Mouse (Mus musculus) ES-Bruce4 (cell line): ENCODE data around the gene S100a16. TPM values are rescaled to one million over a fixed set of nuclear protein-coding genes. Genes with fewer than 3 reads are reported as not detected.

Source experiments
- H3K27ac ChIP-seq: 2 replicates; pipeline ENCODE4 v1.5.1; 2012; ENCODE audit warnings: low read length, inconsistent platforms; ENCODE audit not compliant: insufficient read depth
- H3K27me3 ChIP-seq: 2 replicates; pipeline ENCODE4 v1.6.1; 2012; ENCODE audit warnings: mild to moderate bottlenecking, low read length, inconsistent platforms; ENCODE audit not compliant: control insufficient read depth, poor library complexity, insufficient read depth, severe bottlenecking
- H3K36me3 ChIP-seq: 2 replicates; pipeline ENCODE4 v1.6.1; 2012; ENCODE audit warnings: inconsistent platforms, mild to moderate bottlenecking, low read length, moderate library complexity; ENCODE audit not compliant: control insufficient read depth, poor library complexity, insufficient read depth, severe bottlenecking
- H3K4me1 ChIP-seq: one replicate; pipeline ENCODE4 v1.8.1; 2011; ENCODE audit warnings: low read length; ENCODE audit not compliant: control insufficient read depth, insufficient read depth
- H3K4me3 ChIP-seq: 2 replicates; pipeline ENCODE4 v1.5.1; 2011; ENCODE audit warnings: low read depth, mild to moderate bottlenecking, low read length
- H3K9ac ChIP-seq: 2 replicates; pipeline ENCODE4 v1.6.1; 2012; ENCODE audit warnings: low read depth, mild to moderate bottlenecking, inconsistent platforms; ENCODE audit not compliant: poor library complexity, severe bottlenecking
- H3K9me3 ChIP-seq: replicated peaks from 2 replicates; pipeline ENCODE4 v1.6.1; 2012; ENCODE audit warnings: mild to moderate bottlenecking, low read length, inconsistent platforms; ENCODE audit not compliant: control insufficient read depth, poor library complexity, insufficient read depth, severe bottlenecking
- CTCF ChIP-seq: IDR thresholded peaks from one replicate; pipeline ENCODE4 v1.8.1; 2011; ENCODE audit warnings: low read depth, low read length
- EP300 ChIP-seq: IDR thresholded peaks from 2 replicates; pipeline ENCODE4 v1.6.1; 2011; ENCODE audit warnings: low read depth, low read length; ENCODE audit not compliant: insufficient read depth
- POLR2A ChIP-seq: IDR thresholded peaks from one replicate; pipeline ENCODE4 v1.8.1; 2011; ENCODE audit warnings: low read length; ENCODE audit not compliant: insufficient read depth
- polyA plus RNA-seq: library from polyadenylated mRNA; stranded (reverse); fragments of >200 nt; gene quantifications from 2 replicates; pipeline ENCODE4 v1.2.4, GENCODE M21; 2011; ENCODE audit warnings: low read depth; ENCODE audit not compliant: missing spikeins, insufficient read depth, insufficient read length

The S100a16 gene
- 2.0 and 3.1 TPM in 2 replicates for polyA plus RNA-seq

DNA sequence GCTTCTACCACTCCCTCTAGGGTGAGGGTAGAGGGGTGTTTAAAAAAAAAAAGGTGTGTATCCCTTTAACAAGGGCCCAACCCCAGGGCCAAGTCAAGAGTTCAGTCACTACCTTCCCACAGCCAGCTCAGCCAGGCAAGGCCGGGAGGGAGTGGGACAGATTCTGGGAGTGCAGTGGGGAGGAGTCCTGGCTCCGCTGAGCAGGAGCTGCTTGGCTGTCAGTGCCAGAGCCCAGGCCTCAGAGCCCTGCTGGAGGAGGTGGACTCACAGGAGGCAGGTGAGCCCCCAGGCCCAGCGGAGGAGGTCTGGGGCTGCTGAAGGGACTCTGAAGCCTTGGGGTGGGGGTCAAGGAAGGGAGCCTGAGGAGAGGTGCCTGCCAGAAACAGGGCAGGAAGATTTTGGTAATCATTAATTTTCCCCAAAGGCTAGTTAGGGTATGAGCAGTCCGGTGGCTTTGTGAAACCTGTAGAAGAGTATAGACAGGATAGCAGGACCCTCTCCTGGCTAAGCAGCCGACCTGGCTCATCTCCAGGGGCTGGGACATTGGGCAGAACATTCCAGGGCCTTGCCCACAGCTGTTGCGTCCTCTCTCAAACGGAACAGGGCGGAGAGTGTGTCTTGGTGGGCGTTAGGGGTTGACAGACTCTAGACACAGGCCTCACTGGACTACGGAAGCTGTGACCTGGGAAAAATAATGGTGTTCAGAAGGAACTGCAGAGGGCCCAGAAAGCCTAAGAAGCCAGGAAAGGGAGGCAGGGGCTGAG is at the start of gene S100a16:
Gene S100a16 (plus strand): TSS at position 114 of the 764 bp plus-strand sequence.
- no peak within 1 kb of the TSS for H3K27ac ChIP-seq
- no peaks in the 10 kb centered on the region for H3K27me3 ChIP-seq
- no peaks in the 10 kb centered on the region for H3K4me1 ChIP-seq
- H3K4me3 ChIP-seq, result no peak within 1 kb of the TSS
- no peaks in the 10 kb centered on the region for H3K9me3 ChIP-seq
- TF ChIP-seq POLR2A, result no peak
- TF ChIP-seq EP300, result no peak
- no peak for TF ChIP-seq CTCF
- H3K9ac ChIP-seq, result no peak within 1 kb of the TSS
- no peaks in the 10 kb centered on the region for H3K36me3 ChIP-seq

DNA sequence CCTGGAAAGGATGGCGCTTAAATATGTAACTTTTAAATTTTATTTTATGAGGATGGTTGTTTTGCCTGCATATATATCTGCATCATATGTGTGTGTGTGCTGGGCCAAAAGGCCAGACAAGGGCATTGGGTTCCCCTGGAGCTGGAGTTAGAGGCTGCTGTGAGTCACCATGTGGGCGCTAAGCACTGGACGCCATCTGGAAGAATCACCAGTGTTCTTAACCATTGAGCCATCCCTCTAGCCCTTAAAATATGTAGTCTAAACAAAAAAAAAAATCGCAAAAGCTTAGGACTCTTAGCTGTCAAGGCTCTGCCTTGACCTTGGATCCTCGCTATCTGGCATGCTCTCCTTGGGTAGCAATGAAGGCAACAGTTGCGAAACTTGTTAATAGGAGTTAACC is 48.5 kb upstream of the S100a16 start:
- H3K27me3 ChIP-seq, result no peaks in the 10 kb centered on the region
- peaks cover 51% of the 10 kb centered on the region for H3K36me3 ChIP-seq
- no peak overlapping the region for H3K9ac ChIP-seq
- H3K4me1 ChIP-seq, result no peaks in the 10 kb centered on the region
- TF ChIP-seq CTCF (no peak), POLR2A (no peak), EP300 (no peak)
- no peak overlapping the region for H3K4me3 ChIP-seq
- H3K9me3 ChIP-seq, result no peaks in the 10 kb centered on the region
- H3K27ac ChIP-seq, result 0 out of 2 replicates have a peak overlapping the region, but pooled peaks have one; percentile 22

DNA sequence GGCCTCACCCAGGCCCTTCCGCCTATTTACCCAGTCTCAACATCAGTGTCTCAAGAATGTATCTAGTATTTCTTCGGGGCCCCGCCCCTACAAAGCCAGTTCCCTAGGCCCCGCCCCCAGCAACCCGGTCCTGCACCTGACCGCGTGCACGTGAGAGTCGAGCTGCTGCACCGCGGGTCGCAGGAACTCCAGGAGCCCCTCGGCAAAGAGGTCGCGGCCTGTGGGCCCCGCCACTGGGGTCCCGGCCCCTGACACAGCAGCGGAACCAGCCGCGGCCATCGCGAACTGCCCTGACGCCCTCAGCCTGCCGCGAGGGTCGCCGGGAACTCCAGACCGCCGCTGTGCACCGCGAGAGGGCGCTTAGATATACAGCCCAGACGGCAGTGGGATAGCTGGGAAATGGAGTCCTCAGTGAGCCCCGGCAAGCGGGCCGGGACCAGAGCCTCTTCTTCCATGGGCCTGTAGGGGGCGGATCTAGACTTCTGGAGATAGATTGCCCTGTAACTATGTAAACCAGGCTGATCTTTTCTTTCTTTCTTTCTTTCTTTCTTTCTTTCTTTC is 46.3 kb upstream of the S100a16 start, which contains the start of gene Snapin:
Gene Snapin (minus strand): TSS at position 338 of the 561 bp plus-strand sequence.
- H3K4me1 ChIP-seq, result no peaks in the 10 kb centered on the region
- peak within 1 kb of the TSS; percentile 79 for H3K9ac ChIP-seq
- peak within 1 kb of the TSS; percentile 26; the same call in 1 of the 2 replicates for H3K27ac ChIP-seq
- H3K9me3 ChIP-seq, result no peaks in the 10 kb centered on the region
- peaks cover 30% of the 10 kb centered on the region for H3K36me3 ChIP-seq
- H3K27me3 ChIP-seq, result no peaks in the 10 kb centered on the region
- TF ChIP-seq POLR2A (no peak), EP300 (no peak), CTCF (peak; percentile 67)
- peak within 1 kb of the TSS; percentile 94 for H3K4me3 ChIP-seq

DNA sequence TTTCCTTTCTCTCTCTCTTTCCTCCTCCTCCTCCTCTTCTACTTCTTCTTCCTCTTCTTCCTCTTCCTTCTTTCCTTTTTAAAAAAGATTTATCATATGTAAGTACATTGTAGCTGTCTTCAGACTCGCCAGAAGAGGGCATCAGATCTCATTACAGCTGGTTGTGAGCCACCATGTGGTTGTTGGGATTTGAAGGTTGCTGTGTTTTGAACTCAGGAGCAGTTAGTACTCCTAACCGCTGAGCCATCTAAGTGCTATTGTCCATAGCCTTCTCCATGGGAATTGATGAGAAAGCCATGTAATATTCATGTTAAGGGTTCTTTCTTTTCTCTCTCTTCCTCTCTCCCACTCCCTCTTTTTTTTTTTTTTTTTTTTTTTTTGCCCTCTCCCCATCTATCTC is 45.7 kb upstream of the S100a16 start:
- Histone ChIP-seq H3K4me1 (no peaks in the 10 kb centered on the region), H3K27ac (no peak overlapping the region), H3K4me3 (no peak overlapping the region)

DNA sequence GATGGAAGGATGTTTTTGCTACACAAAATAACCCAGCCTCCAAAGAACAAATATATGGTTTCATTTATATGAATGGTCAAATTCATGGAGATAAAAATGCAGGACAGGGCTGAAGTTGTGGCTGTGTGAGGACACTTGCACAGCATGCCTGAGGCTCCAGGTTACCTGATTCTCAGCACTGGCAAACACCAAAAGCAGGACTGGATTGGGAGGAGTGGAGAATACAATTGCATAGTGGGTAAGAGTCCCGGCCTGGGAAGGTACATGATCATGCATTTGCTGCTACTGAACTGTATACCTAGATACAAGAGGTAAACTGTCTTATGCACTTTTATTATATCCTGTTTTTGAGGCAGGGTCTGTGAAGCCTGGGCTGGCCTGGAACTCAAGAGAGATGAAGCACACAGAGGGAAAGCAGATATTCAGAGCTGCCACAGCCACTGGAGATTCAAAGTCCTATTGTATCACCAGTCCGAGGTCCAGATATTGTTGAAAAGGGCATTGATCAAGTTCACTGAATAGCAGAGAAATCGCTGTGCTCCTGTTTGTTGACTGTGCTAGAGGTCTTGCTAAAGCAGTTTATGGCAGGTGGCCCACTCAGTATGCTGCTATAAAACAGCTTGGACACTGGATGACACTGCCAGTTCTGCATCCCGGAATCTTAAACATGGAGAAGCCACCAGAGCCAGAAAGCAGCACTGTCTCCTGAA is 43.1 kb upstream of the S100a16 start:
- Histone ChIP-seq H3K36me3 (peaks cover 26% of the 10 kb centered on the region), H3K9me3 (no peaks in the 10 kb centered on the region), H3K27ac (no peak overlapping the region), H3K27me3 (no peaks in the 10 kb centered on the region), H3K4me3 (no peak overlapping the region), H3K9ac (no peak overlapping the region), H3K4me1 (no peaks in the 10 kb centered on the region)
- no peak for TF ChIP-seq POLR2A
- TF ChIP-seq EP300, result no peak
- no peak for TF ChIP-seq CTCF

More for the DNA sequence above, 45.7 kb upstream of the S100a16 start:
- no peaks in the 10 kb centered on the region for H3K9me3 ChIP-seq
- TF ChIP-seq POLR2A, result no peak
- TF ChIP-seq CTCF, result no peak
- TF ChIP-seq EP300, result no peak
- no peak overlapping the region for H3K9ac ChIP-seq
- H3K36me3 ChIP-seq, result peaks cover 25% of the 10 kb centered on the region
- H3K27me3 ChIP-seq, result no peaks in the 10 kb centered on the region
